Mouse (Mus musculus): ENCODE results near the gene Ccdc59.
A peak's percentile ranks its signal among the peaks of the same experiment; 100 is the strongest.

Ccdc59 gene

DNA sequence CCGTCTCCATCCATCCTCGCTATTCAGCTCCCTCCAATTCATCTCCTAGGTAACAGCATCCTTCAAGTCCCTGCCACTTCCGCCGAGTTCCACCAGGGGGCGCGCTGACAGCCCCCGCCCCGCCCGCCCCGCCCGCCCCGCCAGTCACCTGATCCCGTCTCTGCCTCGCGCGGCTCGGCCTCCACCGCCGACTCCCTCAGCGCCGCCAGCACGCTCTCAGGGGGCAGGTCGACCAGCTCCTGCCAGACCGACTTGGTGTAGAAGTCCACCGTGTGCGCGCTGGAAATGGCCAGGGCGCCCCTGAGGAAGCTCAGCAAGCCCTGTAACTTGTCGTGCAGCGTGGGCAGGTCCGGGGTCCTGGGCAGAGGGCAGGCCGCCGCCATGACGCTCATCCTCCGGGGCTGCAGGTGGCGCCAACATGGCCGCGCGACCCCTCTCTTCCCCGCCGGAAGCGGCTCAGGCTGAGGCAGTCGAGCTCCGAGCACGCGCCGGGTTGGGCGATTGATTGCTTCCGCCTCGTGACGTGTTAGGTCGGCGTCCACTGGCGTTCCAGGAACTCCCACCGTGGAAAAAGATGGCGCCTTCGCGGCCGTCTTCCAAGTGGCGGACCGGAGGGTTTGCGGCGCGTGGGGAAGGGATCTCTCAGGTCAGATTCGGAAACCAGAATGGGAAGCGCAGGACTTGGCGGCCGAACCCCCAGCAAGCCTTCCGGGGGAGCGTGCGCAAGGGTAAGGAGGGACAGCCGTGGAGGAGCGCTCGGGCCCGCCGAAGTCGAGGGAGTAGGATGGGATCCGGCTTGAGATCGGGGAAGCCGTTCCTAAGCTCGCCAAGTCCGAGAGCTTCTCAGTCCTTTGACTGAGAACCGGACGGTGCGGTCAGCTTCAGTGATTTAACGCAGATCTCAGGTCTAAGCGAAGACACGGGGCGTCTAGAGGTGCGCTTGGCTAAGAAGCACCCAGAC lies at the start of gene Ccdc59, which contains the start of gene Mettl25:
Gene Ccdc59, plus strand, starts transcription at position 140 of the 961 bp plus-strand sequence.
Gene Mettl25, minus strand, starts transcription at position 453 of the 961 bp plus-strand sequence.
- DNase-seq = peak; percentile 96

- no peak for DNase-seq
Measured at GRCm38 (mm10) chr10:105793776-105794552, 46.9 kb upstream of the Ccdc59 start.

DNA sequence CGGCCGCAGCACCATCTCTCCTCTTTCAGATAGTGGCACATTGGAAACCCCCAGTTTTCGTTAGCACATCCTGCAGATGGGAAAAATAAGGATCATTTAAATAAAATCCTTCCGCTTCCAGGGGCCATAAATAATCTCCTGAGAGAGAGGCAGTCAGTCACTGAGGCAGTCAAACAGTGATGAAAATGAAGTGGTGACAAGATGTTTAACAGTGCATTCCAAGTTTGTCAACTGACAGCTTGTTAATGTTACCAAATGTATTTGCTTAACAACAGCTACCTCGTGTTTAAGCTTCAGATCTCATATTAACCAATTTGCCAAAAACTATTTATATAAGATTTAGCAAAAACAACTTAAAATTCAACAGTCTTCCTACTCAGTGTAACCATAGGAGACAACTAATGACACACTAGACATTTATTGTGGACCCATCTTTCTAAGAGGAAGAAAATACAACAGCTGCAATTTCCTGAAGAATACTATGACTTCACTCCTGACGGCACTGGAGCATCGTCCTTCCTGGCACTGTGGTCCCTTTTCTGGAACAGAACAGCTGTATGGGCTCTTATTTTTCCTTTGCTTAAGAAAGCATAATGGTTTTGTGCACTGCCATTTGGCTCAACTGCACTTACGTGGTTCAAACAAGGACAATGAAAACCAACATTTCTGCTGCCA lies 43.5 kb upstream of the Ccdc59 start:
- DNase-seq = no peak

DNA sequence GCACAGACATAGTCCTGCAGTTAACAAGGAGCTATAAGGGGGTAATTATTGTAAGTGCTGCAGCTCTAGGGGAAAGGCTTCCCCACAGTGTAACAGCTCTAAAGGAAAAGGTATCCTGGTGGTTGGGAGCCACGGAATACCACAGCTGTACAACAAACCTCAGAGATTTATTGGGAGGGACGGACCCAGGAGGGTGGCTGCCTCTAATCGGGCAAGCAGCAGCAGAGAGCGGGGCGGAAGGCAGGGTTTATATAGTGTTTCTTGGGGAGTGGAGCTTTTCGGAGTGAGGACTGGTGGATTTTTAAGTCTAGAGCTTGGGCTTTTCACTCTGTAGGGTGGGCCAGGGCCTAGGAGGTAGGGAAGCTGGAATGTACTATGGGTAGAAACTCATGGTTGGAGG lies 39.7 kb upstream of the Ccdc59 start:
- no peak for DNase-seq

DNA sequence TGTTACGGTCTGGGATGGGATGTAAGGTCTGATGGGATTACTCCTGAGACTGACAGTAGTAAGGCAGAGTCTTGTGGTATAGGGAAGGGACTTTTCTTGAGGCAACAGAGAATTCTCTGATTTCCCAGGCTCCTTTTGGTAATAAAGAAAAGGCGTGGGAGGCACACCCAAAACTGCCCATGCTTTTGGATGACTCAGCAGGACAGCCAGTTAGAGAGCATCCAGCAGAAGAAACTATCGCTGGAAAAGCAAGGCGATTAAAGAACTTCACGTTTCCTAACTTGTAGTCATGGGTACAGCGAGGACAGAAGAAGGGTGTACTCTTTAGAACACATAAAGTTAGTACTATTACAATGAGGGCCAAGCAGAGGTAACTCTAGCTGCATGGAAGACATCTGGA lies 38.7 kb upstream of the Ccdc59 start:
- no peak for DNase-seq

DNA sequence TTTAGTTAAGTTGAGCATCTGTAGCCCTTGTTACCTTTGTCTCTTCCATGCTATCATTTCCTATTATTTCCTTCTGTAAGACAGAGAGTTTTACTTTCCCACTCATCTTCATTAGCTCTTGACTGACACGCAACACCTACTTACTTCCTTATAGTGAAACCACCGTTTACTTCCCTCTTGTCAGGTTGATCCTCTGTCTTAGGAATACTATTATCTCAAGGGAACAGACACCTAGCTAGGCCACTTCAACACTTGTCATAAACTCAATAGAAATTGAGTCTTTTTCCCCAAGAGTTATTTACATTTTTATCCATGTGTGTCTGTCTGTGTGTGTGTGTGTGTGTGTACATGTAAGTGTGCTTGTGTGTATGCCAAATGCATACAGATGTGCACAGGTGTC lies 37.4 kb upstream of the Ccdc59 start:
- DNase-seq = no peak

DNA sequence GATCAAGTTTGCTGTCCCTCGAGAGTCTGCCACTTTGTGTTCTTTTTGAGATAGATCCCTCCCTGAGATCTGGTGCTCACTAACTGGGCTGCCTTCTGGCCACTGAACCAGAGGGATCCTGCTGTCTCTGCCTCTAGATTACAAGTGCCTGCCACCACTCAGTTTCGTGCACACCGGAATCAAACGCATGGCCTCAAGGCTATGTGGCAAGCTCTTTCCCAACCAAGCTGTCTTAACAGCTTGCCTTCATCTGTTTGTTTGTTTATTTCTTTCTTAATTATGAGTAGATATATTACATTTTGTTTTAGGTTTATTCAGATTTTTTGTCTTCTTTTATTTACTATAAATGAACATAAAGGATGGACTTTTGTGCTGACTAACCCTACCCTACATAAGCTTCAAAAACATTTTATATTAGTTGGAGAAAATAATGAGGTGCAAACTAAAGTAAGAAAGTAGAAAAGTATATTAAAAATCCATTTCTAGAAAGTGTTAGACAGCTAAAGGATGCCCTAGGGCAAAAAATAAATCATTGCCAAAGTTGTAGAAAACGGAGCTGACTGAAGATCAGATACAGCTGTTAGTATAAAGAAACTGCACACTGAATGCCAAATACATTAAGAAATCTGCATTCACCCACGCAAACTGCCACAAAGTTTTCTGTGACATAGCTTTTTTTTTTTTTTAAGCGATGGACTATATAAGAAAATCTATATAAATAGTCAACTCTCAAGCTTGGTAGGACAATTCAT lies 34.4 kb upstream of the Ccdc59 start:
- DNase-seq = no peak

DNA sequence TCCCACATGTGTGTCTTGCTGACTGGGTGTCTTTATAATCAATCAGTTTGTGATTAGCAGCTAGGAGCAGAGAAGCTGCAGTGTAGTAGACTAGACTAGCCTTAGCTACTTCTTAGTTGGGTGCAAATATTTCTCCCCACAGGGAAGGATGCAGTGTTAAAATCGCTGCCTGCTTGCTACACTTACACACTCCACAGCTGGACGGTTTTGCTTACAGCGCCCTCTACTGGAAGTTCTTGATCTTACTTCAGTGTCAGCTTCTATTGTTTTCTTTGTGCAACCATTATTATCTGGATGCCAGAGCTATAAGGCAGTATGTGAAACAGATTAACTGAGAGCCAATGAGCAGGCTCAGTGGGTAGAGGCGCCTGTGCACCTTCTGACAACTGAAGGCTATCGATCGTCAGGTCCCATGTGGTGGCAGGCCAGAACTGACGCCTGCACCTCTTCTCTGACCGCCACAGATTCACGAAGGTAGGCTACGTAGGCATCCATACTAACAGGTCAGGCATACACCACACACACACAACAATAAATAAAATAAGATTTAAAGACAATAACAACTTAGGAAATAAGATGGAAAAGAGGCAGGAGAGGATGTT lies 6.1 kb upstream of the Ccdc59 start:
- DNase-seq = no peak

DNA sequence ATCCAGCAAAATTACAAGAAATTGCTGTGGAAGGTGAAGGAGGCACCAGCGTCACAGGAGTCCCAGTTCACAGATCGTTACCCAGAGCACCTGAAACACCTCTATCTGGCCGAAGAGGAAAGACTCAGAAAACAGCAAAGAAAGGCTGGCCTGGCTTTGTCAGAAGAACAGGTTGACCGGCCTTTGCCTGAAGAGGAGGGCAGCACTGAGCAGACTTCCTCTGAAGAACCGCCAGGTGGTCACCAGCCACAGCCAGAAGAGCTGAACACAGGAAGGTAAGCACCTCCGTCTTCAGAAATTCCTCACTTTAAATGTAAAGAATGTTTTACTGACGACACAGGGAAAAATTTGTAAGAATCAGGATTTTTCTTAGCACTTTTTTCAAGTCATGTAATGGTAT lies 1.7 kb downstream of the Ccdc59 start:
- no peak for DNase-seq

GRCm38 (mm10) chr10:105850286-105850685 lies 9.4 kb downstream of the Ccdc59 start:
- no peak for DNase-seq

DNA sequence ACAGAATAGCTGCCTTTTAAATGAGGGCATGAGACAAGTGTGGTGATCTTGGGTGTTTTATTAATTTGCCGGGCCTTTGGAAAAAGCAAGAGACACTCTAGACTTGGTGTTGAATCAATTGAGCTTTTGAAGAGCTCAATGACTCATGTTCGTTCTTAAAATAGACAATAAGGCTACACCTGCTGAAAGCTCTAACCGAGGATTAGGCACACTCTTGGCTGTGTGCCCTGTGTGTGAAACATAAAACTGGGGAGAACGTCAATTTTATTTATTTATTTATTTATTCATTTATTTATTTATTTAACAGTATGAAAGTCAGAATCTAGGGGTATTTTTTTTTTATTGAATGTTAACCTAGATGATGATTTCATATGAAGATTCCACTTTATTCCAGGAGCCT lies 10.3 kb downstream of the Ccdc59 start:
- no peak for DNase-seq

DNA sequence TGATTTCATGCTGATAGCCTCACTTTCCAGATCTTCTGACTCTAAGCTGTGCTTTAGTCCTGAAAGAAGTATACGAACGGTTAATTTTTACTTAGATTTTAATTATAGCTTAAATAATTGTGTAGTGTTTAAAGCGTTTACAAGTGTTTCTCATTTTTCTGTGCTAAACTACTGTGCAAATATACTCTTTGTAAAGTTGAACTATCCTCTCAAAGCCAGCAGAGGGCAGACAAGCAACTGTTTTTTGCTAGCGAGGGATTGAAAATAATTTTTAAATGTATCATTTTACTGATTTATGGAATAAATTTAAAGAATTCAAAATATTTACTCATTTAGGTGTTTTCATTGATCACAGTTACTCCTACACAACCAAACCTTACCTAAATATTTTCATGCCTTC lies 26.4 kb downstream of the Ccdc59 start:
- DNase-seq = no peak

Data from layer of hippocampus, adult 9-11 months (tissue).